8 mouse cellular contexts compared by ENCODE assay signal in the genomic region with DNA sequence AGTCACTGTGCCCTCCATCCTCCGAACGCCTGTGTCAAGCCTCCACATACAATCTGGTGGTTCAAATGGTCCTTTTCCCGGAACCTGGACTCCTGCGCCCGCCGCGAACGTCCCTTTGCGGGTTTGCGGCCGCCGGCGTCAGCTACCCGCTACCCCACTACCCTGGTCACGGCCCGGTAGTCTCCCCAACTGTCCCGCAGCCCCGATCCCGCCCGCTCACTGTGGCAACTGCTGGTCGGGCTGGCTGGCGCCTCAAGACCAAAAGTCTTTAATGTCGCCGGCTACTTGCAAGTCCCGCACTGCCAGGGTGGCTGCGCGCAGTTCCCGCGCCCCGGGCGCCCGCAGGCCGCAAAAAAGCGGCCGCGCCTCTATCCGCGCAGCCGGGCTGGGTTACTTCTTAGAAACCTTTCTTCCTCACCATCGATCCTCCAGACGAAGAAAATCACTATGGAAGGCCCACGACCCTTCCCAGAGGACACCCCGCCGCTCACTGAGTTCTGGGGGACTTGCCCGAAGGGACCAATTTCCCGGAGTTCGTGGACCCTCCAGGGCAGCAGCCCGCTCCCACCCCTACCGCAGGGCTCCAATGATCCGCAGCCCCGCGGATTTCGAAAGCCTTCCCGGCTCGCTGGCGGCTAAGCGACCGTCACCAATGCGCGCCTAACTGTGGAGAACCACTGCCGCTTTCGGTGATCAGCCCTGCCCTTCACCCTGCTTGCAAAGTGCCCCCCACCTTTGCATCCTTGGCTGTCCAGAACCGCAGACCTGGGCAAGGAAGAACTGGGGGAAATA. TPM values are rescaled to one million over a fixed set of nuclear protein-coding genes. Genes with fewer than 3 reads are reported as not detected.
DNase-seq lines count a peak whose midpoint lies in the region; ATAC-seq lines count a peak whose summit lies in the region.

No protein-coding gene starts in this region.

- under 1% methylated on average over 63 of the region's 63 CpGs for WGBS in forebrain, embryonic 11.5 days

- peak overlapping the region; percentile 75 for H3K27ac ChIP-seq in brown adipose tissue, adult 24 weeks (replicated peaks; ENCODE audit: low read depth, low read length)
- H3K27ac ChIP-seq in forebrain, embryonic 11.5 days (ENCODE audit: low read depth, low read length) = peak overlapping the region; percentile 100

- no peaks in the 10 kb centered on the region for H3K9me3 ChIP-seq in forebrain, embryonic 11.5 days (ENCODE audit: control insufficient read depth, low read length)

- peak; percentile 66 for ATAC-seq in frontal cortex, adult (ENCODE audit: low TSS enrichment)
- peak; percentile 42 for ATAC-seq in forebrain, embryonic 11.5 days (replicated peaks; ENCODE audit: low FRiP score)

- no peak for DNase-seq in frontal cortex, postnatal 25 days (ENCODE audit: low spot score in 2 of 2)
- peak; percentile 85 for DNase-seq in forebrain, embryonic 11.5 days (ENCODE audit: low spot score)
- DNase-seq in heart, postnatal 4 days = peak; percentile 70
- DNase-seq in layer of hippocampus, postnatal 14 days (ENCODE audit: low spot score in 2 of 2) = peak; percentile 55 to 60
- DNase-seq in lung, postnatal 4 days = peak; percentile 75 to 79
- DNase-seq in right cerebral cortex, postnatal 14 days = peak; percentile 59

- no peaks in the 10 kb centered on the region; the same call in 1 of the 2 replicates for H3K4me1 ChIP-seq in brown adipose tissue, adult 24 weeks (ENCODE audit: control insufficient read depth, insufficient read depth, insufficient read length, low read length)
- H3K4me1 ChIP-seq in forebrain, embryonic 11.5 days (replicated peaks; ENCODE audit: control insufficient read depth, insufficient read depth, low read length) = peaks cover 5% of the 10 kb centered on the region; the same call in 1 of the 2 replicates

- peak overlapping the region; percentile 92 for H3K4me3 ChIP-seq in brown adipose tissue, adult 24 weeks (ENCODE audit: insufficient read depth, low read depth, low read length)
- H3K4me3 ChIP-seq in forebrain, embryonic 11.5 days (ENCODE audit: low read depth, low read length) = peak overlapping the region; percentile 49

- H3K4me2 ChIP-seq in forebrain, embryonic 11.5 days (ENCODE audit: low read depth, low read length, severe bottlenecking) = peak overlapping the region; percentile 94

- H3K9ac ChIP-seq in forebrain, embryonic 11.5 days (ENCODE audit: low read length) = peak overlapping the region; percentile 78

- H3K36me3 ChIP-seq in forebrain, embryonic 11.5 days (ENCODE audit: control insufficient read depth, insufficient read depth, low read length) = no peaks in the 10 kb centered on the region

- no peaks in the 10 kb centered on the region for H3K27me3 ChIP-seq in forebrain, embryonic 11.5 days (ENCODE audit: control insufficient read depth, insufficient read depth, low read length)

RNA-seq across cellular contexts. Expression of a gene that starts 6.8 kb away (rescaled TPM):
- polyA plus RNA-seq in brown adipose tissue, adult 24 weeks (2012; ENCODE audit: insufficient read depth, insufficient read length, missing spikeins) = 17.1 and 20.7 TPM in 2 replicates
- polyA plus RNA-seq in forebrain, embryonic 11.5 days (2014; fragmentation: Nextera tagmentation; extraction: Ambion mirVana) = 26.2 and 27.3 TPM in 2 replicates
- total RNA-seq in heart, postnatal 4 days (2021) = 10 to 100 TPM; 46.1 to 47.7 TPM
- 10 to 100 TPM; 55.5 to 57.1 TPM for total RNA-seq in layer of hippocampus, postnatal 14 days (2021)

RNA-seq across cellular contexts. Expression of a gene that starts 28.6 kb away (rescaled TPM):
- 3.5 and 4.8 TPM in 2 replicates for polyA plus RNA-seq in brown adipose tissue, adult 24 weeks (2012; ENCODE audit: insufficient read depth, insufficient read length, missing spikeins)
- polyA plus RNA-seq in forebrain, embryonic 11.5 days (2014; fragmentation: Nextera tagmentation; extraction: Ambion mirVana) = 31.2 and 33.8 TPM in 2 replicates
- total RNA-seq in heart, postnatal 4 days (2021) = 1 to 10 TPM; 6.3 to 6.6 TPM
- total RNA-seq in layer of hippocampus, postnatal 14 days (2021) = 10 to 100 TPM; 24.1 to 24.7 TPM

RNA-seq across cellular contexts. Expression of a gene that starts 54.5 kb away (rescaled TPM):
- 2.8 and 22.1 TPM in 2 replicates for polyA plus RNA-seq in brown adipose tissue, adult 24 weeks (2012; ENCODE audit: insufficient read depth, insufficient read length, missing spikeins)
- 3.0 and 3.1 TPM in 2 replicates for polyA plus RNA-seq in forebrain, embryonic 11.5 days (2014; fragmentation: Nextera tagmentation; extraction: Ambion mirVana)
- total RNA-seq in heart, postnatal 4 days (2021) = 10 to 100 TPM; 29.5 to 36.8 TPM
- total RNA-seq in layer of hippocampus, postnatal 14 days (2021) = 1 to 10 TPM; 3.5 to 4.4 TPM

Comparison
In these comparisons a context has a peak if more than half of its experiments do, and no peak if none do; other contexts are left out.
1. DNase-seq: peak in forebrain, embryonic 11.5 days (single experiment), heart, postnatal 4 days (single experiment), layer of hippocampus, postnatal 14 days (2 of 2), lung, postnatal 4 days (2 of 2) and right cerebral cortex, postnatal 14 days (single experiment); none in frontal cortex, postnatal 25 days (0 of 2).
2. RNA of a gene that starts 54.5 kb away (total RNA-seq): 29.5 to 36.8 TPM in heart, postnatal 4 days; 3.5 to 4.4 TPM in layer of hippocampus, postnatal 14 days; every median in the first group is over 4 times any median in the second.